ENCODE assay signal across 8 mouse cellular contexts in genomic region chr8:57487441-57488155, GRCm38 (mm10). TPM values are rescaled to one million over a fixed set of nuclear protein-coding genes. Genes with fewer than 3 reads are reported as not detected.
DNase-seq lines count a peak whose midpoint lies in the region; ATAC-seq lines count a peak whose summit lies in the region.

Sap30 (minus strand) TSS chr8:57487860.

- peaks cover 11% of the 10 kb centered on the region for H3K36me3 ChIP-seq in heart, embryonic 13.5 days
- peaks cover 7% of the 10 kb centered on the region; the same call in 1 of the 2 replicates for H3K36me3 ChIP-seq in liver, embryonic 12.5 days
- H3K36me3 ChIP-seq in stomach, embryonic 15.5 days, result no peaks in the 10 kb centered on the region

- no peaks in the 10 kb centered on the region for H3K9me3 ChIP-seq in heart, embryonic 13.5 days
- H3K9me3 ChIP-seq in liver, embryonic 12.5 days (replicated peaks), result no peaks in the 10 kb centered on the region
- H3K9me3 ChIP-seq in stomach, embryonic 15.5 days, result no peaks in the 10 kb centered on the region

- H3K27me3 ChIP-seq in heart, embryonic 13.5 days (replicated peaks), result no peaks in the 10 kb centered on the region
- H3K27me3 ChIP-seq in liver, embryonic 12.5 days (replicated peaks), result no peaks in the 10 kb centered on the region
- H3K27me3 ChIP-seq in stomach, embryonic 15.5 days (replicated peaks), result no peaks in the 10 kb centered on the region

- peak within 1 kb of the TSS; percentile 99 for H3K4me3 ChIP-seq in brown adipose tissue, adult 24 weeks (ENCODE audit: insufficient read depth, low read depth, low read length)
- H3K4me3 ChIP-seq in heart, embryonic 13.5 days, result peak within 1 kb of the TSS; percentile 93
- peak within 1 kb of the TSS; percentile 89 for H3K4me3 ChIP-seq in liver, embryonic 12.5 days
- peak within 1 kb of the TSS; percentile 86 for H3K4me3 ChIP-seq in stomach, embryonic 15.5 days (replicated peaks)

- peak within 1 kb of the TSS; percentile 85 for H3K4me2 ChIP-seq in heart, embryonic 13.5 days
- peak within 1 kb of the TSS; percentile 94 for H3K4me2 ChIP-seq in liver, embryonic 12.5 days
- H3K4me2 ChIP-seq in stomach, embryonic 15.5 days, result peak within 1 kb of the TSS; percentile 93

- peak within 1 kb of the TSS; percentile 98 for H3K9ac ChIP-seq in heart, embryonic 13.5 days
- H3K9ac ChIP-seq in liver, embryonic 12.5 days, result peak within 1 kb of the TSS; percentile 90
- peak within 1 kb of the TSS; percentile 54 for H3K9ac ChIP-seq in stomach, embryonic 15.5 days

- peak; percentile 98 for DNase-seq in CD4-positive, CD25-positive, alpha-beta regulatory T cell, adult 2 months (ENCODE audit: low read depth, low spot score)
- peak; percentile 80 for DNase-seq in fat pad, adult 2 months (ENCODE audit: extremely low read depth, low read depth, low spot score)
- DNase-seq in kidney, postnatal 10 days, result peak; percentile 98
- peak; percentile 97 to 98 for DNase-seq in natural killer cell, adult 2 months (ENCODE audit: low spot score in 2 of 2)

- under 1% methylated on average over 66 of the region's 66 CpGs for WGBS in heart, embryonic 13.5 days
- under 1% methylated on average over 65 of the region's 66 CpGs for WGBS in liver, embryonic 12.5 days (ENCODE audit: insufficient replicate concordance)
- WGBS in stomach, embryonic 15.5 days, result under 1% methylated on average over 54 of the region's 66 CpGs

- H3K4me1 ChIP-seq in brown adipose tissue, adult 24 weeks (ENCODE audit: control insufficient read depth, insufficient read depth, insufficient read length, low read length), result no peaks in the 10 kb centered on the region
- H3K4me1 ChIP-seq in heart, embryonic 13.5 days, result peaks cover 18% of the 10 kb centered on the region
- peaks cover 39% of the 10 kb centered on the region for H3K4me1 ChIP-seq in liver, embryonic 12.5 days
- no peaks in the 10 kb centered on the region for H3K4me1 ChIP-seq in stomach, embryonic 15.5 days

- ATAC-seq in heart, embryonic 13.5 days (ENCODE audit: extremely low read depth, insufficient number of reproducible peaks, low FRiP score, low TSS enrichment), result peak; percentile 94
- ATAC-seq in liver, embryonic 12.5 days, result peak; percentile 96
- ATAC-seq in stomach, embryonic 15.5 days (ENCODE audit: insufficient read depth, low FRiP score, low read depth), result peak; percentile 96

- peak within 1 kb of the TSS; percentile 68 for H3K27ac ChIP-seq in brown adipose tissue, adult 24 weeks (replicated peaks; ENCODE audit: low read depth, low read length)
- H3K27ac ChIP-seq in heart, embryonic 13.5 days (replicated peaks), result peak within 1 kb of the TSS; percentile 97
- peak within 1 kb of the TSS; percentile 94 for H3K27ac ChIP-seq in liver, embryonic 12.5 days
- H3K27ac ChIP-seq in stomach, embryonic 15.5 days, result peak within 1 kb of the TSS; percentile 96

RNA-seq across cellular contexts. Expression of gene Sap30, which starts in this region (rescaled TPM):
- polyA plus RNA-seq in brown adipose tissue, adult 24 weeks (2012; ENCODE audit: insufficient read depth, insufficient read length, missing spikeins), result 3.9 and 6.5 TPM in 2 replicates
- 45.8 and 47.5 TPM in 2 replicates for polyA plus RNA-seq in heart, embryonic 13.5 days (2015; fragmentation: Nextera tagmentation; extraction: Ambion mirVana)
- polyA plus RNA-seq in liver, embryonic 12.5 days (2016; fragmentation: Nextera tagmentation; extraction: Ambion mirVana), result 26.9 and 27.8 TPM in 2 replicates
- 36.9 and 37.4 TPM in 2 replicates for polyA plus RNA-seq in stomach, embryonic 15.5 days (2015; fragmentation: Nextera tagmentation; extraction: Ambion mirVana)

Comparison
In these comparisons a context has a peak if more than half of its experiments do, and no peak if none do; other contexts are left out.
1. Peak in every context shown above with its lines: DNase-seq, ATAC-seq, H3K4me3 ChIP-seq and H3K27ac ChIP-seq.